Mouse (Mus musculus) left cerebral cortex, postnatal 4 days (tissue): ENCODE results near the gene Sstr3. TPM values are rescaled to one million over a fixed set of nuclear protein-coding genes. Genes with fewer than 3 reads are reported as not detected.
A peak's percentile ranks its signal among the peaks of the same experiment; 100 is the strongest.

ENCODE experiments used
- DNase-seq: peaks from one replicate; pipeline ENCODE4 v3.0.0-alpha.2; 2022
- intact Hi-C: fragments of 180-260 bp; cut with DNase I; formaldehyde crosslinking; loops from one replicate; pipeline ENCODE4 v1.15.1; 2025
- total RNA-seq, 2 experiments: library from RNA; stranded (reverse); gene quantifications; 2 replicates each; pipeline ENCODE4 v1.2.3; 2021

The Sstr3 gene
- total RNA-seq, 2 experiments from 2014 or later, result 5.5 to 6.5 TPM

DNA sequence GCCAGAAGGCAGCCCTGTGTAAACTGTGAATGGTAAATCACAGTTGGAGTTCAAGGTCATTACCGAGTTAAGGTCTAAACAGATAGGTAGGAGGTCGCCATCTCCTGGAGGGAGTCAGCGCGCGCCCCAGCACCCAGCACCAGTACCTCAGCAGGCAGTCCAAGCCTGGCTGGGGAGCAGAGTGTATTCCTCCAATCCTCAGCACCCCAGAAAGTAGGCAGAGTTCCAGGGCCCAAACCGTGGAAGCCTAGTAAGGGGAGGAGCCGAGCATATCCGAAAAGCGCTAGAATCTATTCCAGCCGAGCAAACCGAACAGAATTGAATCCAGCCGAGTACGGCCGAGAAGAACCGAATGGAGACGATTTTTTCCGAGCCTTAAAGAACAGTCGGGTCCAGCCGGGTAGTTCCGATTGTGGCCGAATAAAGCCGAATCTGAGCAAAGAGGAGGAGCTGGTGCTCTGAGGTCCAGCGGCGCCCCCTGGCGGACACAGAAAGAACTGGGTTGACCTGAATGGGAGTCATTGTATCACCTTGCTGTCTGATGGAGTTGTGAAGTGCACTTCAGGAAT, 12.5 kb downstream of the Sstr3 start:
- intact Hi-C loops, result no loop called here

DNA sequence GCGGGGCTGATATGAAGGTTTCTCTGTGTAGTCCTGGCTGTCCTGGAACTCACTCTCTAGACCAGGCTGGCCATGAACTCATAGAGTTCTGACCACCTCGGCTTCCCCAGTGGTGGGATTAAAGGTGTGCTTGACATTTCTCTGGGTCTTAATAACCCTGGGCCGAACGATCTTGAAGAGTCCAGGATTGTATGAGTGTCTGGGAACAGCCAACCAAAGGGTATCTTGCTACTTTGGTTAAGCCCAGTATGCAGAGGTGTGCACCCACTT, 13.1 kb downstream of the Sstr3 start:
- DNase-seq, result no peak
- intact Hi-C loops, result no loop called here

More for the DNA sequence above, 12.5 kb downstream of the Sstr3 start:
- peak; percentile 98 for DNase-seq

DNA sequence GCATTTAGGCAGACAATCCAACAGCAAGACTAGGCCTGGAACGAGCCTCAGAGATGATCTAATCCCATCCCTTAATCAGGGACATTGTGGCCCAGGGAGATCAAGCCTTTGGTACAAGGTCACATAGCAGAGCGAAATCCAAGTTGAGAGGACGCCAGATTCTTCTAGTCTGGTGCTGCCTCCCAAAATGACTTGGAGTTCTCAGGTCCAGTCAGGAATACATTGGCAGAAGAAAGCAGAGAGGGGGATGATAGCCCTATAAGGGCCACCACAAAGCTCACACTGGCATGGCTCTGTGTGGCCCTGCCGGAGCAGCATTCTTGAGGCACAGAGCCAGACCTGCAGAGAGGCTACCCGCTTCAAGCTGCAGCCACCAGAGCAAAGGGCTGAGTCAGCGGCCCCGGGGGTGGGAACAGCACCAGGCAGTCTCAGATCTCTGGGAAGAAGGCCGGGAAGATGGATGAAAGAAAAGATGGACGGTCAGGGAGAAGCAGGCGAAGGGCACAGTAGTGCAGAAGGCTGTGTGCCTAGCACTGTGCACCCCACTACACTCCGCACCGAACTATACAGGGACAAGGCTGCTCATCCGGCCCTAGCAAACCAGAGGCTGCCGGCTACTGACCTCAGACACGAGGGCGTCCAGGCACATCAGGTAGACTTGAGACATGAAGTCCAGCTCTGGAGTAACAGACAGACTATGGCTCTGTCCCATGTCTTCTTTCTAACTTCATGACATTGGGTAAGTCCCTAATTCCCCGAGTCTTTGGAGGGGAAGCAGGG, 13.6 kb downstream of the Sstr3 start, which contains the start of gene C1qtnf6:
Gene C1qtnf6 (minus strand): TSS at position 746 of the 780 bp plus-strand sequence.
- peak; percentile 53 for DNase-seq
- intact Hi-C loops, result no loop called here

- intact Hi-C loops, result no loop called here
- DNase-seq, result no peak
Measured at GRCm38 (mm10) chr15:78530141-78530540, 14.3 kb downstream of the Sstr3 start.

- intact Hi-C loops, result no loop called here
- peak; percentile 76 for DNase-seq
Measured at GRCm38 (mm10) chr15:78529428-78529990, 15.0 kb downstream of the Sstr3 start.

DNA sequence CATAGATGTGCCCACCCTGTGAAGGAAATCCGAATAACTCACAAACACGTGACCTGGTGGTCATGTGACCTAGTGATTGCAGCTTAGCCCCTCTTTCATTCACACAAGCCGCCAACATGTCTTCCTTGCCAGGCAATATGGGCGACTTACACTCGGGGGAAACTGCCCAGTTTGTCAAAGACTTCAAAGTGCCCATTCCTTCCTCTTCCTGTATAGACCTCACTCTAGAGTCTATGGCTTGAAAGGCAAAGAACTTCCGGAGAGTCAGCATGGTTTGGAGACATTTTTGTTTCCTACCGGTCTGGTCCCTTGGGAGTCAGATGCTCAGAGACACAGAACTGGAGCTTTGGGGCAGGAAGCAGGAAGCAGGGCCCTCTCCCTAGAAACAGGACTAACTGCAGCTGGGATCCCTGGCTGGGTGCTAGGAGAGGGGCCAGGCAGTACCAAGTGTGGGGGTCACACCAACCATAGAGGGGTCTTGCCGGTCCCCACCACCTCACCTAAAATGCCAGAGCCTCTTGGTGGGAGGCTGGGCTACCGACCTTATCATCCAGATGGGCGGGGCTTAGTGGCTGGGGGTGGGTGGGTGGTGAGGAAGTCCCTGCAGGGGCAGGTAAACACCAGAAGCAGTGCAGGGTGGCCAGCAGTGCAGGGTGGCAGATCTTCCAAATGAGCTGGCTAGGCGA, 15.6 kb downstream of the Sstr3 start:
- intact Hi-C loops, result no loop called here

DNA sequence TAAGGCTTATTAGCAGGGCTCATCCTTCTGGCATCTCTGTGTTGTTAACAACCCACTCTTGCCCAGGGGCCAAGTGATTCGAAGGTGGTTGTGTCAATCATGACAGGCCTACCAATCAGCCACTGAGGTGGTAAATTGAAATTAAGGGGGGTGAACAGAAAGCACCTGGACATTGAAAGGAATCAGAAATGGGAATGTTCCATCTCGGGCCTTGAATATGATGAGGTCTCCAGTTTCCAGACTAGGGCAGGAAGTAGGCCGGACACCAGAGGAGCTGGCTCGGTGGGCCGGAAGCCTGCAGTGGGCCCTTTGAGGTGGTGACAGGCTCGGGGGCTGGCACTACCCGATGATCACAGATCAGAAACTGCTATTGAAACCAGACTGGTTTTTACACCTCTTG, 16.5 kb downstream of the Sstr3 start:
- intact Hi-C loops, result no loop called here
- peak; percentile 48 for DNase-seq

More for the DNA sequence above, 15.6 kb downstream of the Sstr3 start:
- no peak for DNase-seq

GRCm38 (mm10) chr15:78524163-78524562, 20.3 kb downstream of the Sstr3 start:
- DNase-seq, result no peak

DNA sequence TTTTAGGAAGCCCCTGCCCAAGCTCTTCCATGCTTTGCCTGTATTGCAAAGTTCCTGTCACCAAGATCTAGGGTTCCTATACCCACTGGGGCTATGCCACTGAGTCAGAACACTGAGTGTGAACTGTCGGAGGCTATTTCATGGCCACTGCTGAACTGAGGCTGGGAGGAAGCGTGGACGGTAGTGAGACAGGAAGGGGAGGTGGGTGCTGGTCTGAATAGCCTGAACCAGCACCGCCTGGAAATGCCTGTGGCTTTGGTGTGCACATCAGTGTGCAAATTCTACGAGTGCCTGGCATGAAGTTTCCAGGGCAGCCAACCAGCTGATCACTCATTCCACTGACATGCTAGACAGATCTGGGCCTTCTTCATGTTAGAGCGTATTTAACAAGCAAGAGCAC, 22.6 kb downstream of the Sstr3 start:
- intact Hi-C loops, result no loop called here
- no peak for DNase-seq

More at GRCm38 (mm10) chr15:78524163-78524562, 20.3 kb downstream of the Sstr3 start:
- intact Hi-C loops, result loop anchor here (2.0 kb wide), 1 partner anchor 75 kb away; no protein-coding TSS in a partner anchor

DNA sequence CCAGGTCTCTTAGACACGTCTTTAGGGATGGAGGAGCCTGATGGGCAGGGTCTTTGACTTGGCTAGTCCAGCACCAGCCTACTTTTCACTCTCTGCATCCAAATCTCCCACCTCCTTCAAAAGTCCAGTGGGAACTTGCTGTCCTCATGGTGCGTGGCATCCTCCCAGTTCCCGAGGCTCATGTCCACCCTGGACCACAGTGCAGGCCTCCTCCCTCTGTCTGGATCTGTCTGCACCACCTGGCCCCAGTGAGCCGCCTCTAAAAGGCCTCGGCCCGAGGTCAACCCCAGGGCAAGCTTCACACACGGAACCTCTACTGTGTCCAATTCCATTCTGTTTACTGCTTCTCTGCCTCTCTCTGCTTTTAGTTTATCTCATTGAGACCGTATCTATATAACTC, 23.2 kb downstream of the Sstr3 start:
- intact Hi-C loops, result no loop called here
- DNase-seq, result no peak

DNA sequence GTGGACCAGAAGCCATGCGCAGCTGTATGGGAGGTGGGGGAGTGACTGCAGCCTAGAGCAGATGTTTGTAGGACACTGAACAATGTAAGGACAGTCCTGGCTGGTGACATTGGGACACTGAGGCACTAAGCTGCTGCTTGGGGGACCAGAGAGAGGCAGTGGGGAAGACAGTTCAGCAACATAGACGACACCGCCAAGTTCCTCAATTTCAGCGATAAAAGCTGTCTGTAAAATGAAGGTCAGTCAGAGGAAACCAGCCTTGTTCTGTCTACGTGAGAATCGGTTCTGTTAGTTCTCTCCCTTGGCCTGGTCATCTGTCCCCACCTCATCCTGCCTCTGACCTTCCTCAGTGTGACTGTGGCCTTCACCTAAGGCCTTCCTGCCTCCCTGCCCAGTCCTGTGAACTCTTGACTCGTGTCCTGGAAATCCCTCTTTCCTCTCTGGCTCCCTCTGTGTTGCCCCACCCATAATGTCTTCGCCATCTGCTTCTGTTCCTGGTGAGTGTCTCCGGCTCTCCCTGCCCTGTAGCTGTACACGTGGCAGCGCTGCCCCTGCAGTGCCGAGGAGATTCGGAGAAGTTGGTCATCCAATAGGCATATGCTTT, 24.3 kb downstream of the Sstr3 start:
- DNase-seq, result no peak
- intact Hi-C loops, result no loop called here

GRCm38 (mm10) chr15:78518221-78518620, 26.3 kb downstream of the Sstr3 start:
- intact Hi-C loops, result no loop called here
- no peak for DNase-seq

DNA sequence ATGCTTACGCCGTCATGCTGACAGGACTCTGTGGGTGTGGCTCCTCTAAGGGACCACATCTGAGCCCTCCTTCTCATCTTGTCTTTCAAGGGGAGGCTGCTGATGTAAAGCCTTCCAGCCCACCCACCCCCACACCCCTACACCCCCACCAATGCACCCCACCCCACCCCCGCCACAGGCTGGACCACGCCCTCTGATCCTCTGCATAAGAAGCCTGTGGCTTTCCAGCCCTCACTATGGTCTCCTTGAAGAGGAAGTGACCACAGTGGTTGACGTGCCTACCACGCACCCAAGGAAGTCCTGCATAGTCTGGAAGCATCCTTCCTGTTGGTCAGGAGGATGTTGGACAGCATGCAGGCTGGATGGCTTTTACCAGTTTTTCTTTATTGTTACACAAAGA, 28.7 kb downstream of the Sstr3 start:
- no peak for DNase-seq
- intact Hi-C loops, result no loop called here

GRCm38 (mm10) chr15:78514393-78515146, 29.9 kb downstream of the Sstr3 start:
- DNase-seq, result peak; percentile 77
- intact Hi-C loops, result no loop called here

GRCm38 (mm10) chr15:78513019-78513418, 31.5 kb downstream of the Sstr3 start:
- DNase-seq, result no peak
- intact Hi-C loops, result no loop called here

DNA sequence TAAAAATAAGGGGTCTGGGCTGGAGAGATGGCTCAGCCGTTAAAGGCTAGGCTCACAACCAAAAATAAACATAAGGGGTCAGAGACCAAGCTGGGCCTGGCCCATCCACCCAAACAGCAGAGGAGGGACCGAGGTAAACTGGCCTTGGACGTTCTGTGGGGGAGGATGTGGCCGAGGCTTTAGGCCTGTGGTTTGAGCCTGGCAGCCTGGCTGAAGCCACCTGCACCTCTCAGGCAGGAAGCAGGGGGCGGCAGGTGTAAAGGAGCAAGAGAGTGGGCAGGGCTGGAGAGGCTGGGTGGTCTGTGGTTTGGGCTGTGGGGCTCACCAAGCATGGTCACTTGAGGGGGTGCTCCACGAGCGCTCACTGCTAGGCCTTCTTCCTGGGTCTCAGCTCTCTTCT, 32.5 kb downstream of the Sstr3 start:
- no peak for DNase-seq
- intact Hi-C loops, result no loop called here

- intact Hi-C loops, result no loop called here
- DNase-seq, result no peak
Measured at GRCm38 (mm10) chr15:78510736-78511135, 33.7 kb downstream of the Sstr3 start.

- intact Hi-C loops, result no loop called here
- peak; percentile 62 for DNase-seq
Measured at GRCm38 (mm10) chr15:78510121-78510576, 34.3 kb downstream of the Sstr3 start.

- DNase-seq, result no peak
- intact Hi-C loops, result no loop called here
Measured at GRCm38 (mm10) chr15:78509297-78509899, 35.1 kb downstream of the Sstr3 start.

DNA sequence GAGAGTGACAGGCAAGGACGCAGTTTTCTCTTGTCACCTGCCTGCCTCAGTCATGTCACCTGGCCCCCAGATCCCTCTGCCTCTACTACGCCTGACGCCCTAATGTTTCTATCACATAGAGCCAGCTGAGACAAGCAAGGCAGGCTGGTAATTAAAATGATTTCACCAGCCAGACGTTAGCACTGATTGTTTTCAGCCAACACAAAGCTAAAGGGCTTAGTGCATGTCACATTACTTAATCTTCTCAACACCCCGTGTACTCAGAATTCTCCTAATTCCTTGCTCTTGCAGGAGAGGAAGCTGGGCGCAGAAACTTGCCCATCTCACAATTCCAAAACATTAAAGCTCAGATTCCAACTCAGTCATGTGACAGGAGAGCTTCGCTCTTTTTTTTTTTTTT, 36.0 kb downstream of the Sstr3 start:
- DNase-seq, result no peak
- intact Hi-C loops, result no loop called here
